Mouse (Mus musculus): ENCODE measurements at regions not wholly inside any gene's neighbourhood (a gene's known extent, or its start where the extent isn't known, plus 50 kb on each side); places are given as distances from the start of the nearest gene placed in this dataset.
A peak's percentile ranks its signal among the peaks of the same experiment; 100 is the strongest.

GRCm38 (mm10) chr12:46138646-46139045 is 680.1 kb downstream of the Nova1 start:
- intact Hi-C loops (cut with DNase I) = no loop called here
- DNase-seq = peak; percentile 38 to 56

GRCm38 (mm10) chr12:46125867-46126266 is 692.9 kb downstream of the Nova1 start:
- intact Hi-C loops (cut with DNase I) = no loop called here
- no peak for DNase-seq

- no peak for DNase-seq
- intact Hi-C loops (cut with DNase I) = no loop called here
Measured at GRCm38 (mm10) chr12:46111352-46111751, 707.4 kb downstream of the Nova1 start.

- no peak for DNase-seq
- intact Hi-C loops (cut with DNase I) = no loop called here
Measured at GRCm38 (mm10) chr12:46083356-46083755, 735.4 kb downstream of the Nova1 start.

GRCm38 (mm10) chr12:46075789-46076217 is 742.9 kb downstream of the Nova1 start:
- no peak for DNase-seq
- intact Hi-C loops (cut with DNase I) = no loop called here

- intact Hi-C loops (cut with DNase I) = no loop called here
- no peak for DNase-seq
Measured at GRCm38 (mm10) chr12:46075355-46075754, 743.4 kb downstream of the Nova1 start.

GRCm38 (mm10) chr12:46066896-46067295 is 751.8 kb downstream of the Nova1 start:
- no peak for DNase-seq
- intact Hi-C loops (cut with DNase I) = no loop called here

- intact Hi-C loops (cut with DNase I) = no loop called here
- DNase-seq = no peak
Measured at GRCm38 (mm10) chr12:46040626-46041025, 778.1 kb downstream of the Nova1 start.

- intact Hi-C loops (cut with DNase I) = no loop called here
- no peak for DNase-seq
Measured at GRCm38 (mm10) chr12:46040216-46040615, 778.5 kb downstream of the Nova1 start.

GRCm38 (mm10) chr12:46036540-46037094 is 782.1 kb downstream of the Nova1 start:
- DNase-seq = no peak
- intact Hi-C loops (cut with DNase I) = no loop called here

GRCm38 (mm10) chr12:46025266-46025665 is 793.5 kb downstream of the Nova1 start:
- DNase-seq = no peak

GRCm38 (mm10) chr12:46021546-46021910 is 797.2 kb downstream of the Nova1 start:
- intact Hi-C loops (cut with DNase I) = no loop called here
- DNase-seq = no peak

More at GRCm38 (mm10) chr12:46025266-46025665, 793.5 kb downstream of the Nova1 start:
- intact Hi-C loops (cut with DNase I) = no loop called here

- no peak for DNase-seq
- intact Hi-C loops (cut with DNase I) = no loop called here
Measured at GRCm38 (mm10) chr12:46020835-46021545, 797.7 kb downstream of the Nova1 start.

GRCm38 (mm10) chr12:45977691-45978414 is 840.9 kb downstream of the Nova1 start:
- intact Hi-C loops (cut with DNase I) = no loop called here
- no peak for DNase-seq

GRCm38 (mm10) chr12:45975780-45976179 is 842.9 kb downstream of the Nova1 start:
- intact Hi-C loops (cut with DNase I) = no loop called here
- no peak for DNase-seq

- intact Hi-C loops (cut with DNase I) = no loop called here
- DNase-seq = no peak
Measured at GRCm38 (mm10) chr12:45970472-45970871, 848.3 kb downstream of the Nova1 start.

GRCm38 (mm10) chr12:45969881-45970280 is 848.8 kb downstream of the Nova1 start:
- DNase-seq = no peak
- intact Hi-C loops (cut with DNase I) = no loop called here

GRCm38 (mm10) chr12:45946918-45947317 is 871.8 kb downstream of the Nova1 start:
- no peak for DNase-seq
- intact Hi-C loops (cut with DNase I) = no loop called here

GRCm38 (mm10) chr12:45944464-45944863 is 870.0 kb upstream of the Stxbp6 start:
- intact Hi-C loops (cut with DNase I) = no loop called here

GRCm38 (mm10) chr12:45942402-45942801 is 867.9 kb upstream of the Stxbp6 start:
- no peak for DNase-seq
- intact Hi-C loops (cut with DNase I) = no loop called here

More at GRCm38 (mm10) chr12:45944464-45944863, 870.0 kb upstream of the Stxbp6 start:
- no peak for DNase-seq

- DNase-seq = no peak
- intact Hi-C loops (cut with DNase I) = no loop called here
Measured at GRCm38 (mm10) chr12:45933388-45933787, 858.9 kb upstream of the Stxbp6 start.

- intact Hi-C loops (cut with DNase I) = no loop called here
- DNase-seq = no peak
Measured at GRCm38 (mm10) chr12:45932251-45932650, 857.7 kb upstream of the Stxbp6 start.
